Mouse (Mus musculus): Measurements from ENCODE around the gene Phip. TPM values are rescaled to one million over a fixed set of nuclear protein-coding genes. Genes with fewer than 3 reads are reported as not detected.

The Phip gene
- total and polyA plus RNA-seq, 3 experiments = 16.2 to 49.2 (median 18.1) TPM

DNA sequence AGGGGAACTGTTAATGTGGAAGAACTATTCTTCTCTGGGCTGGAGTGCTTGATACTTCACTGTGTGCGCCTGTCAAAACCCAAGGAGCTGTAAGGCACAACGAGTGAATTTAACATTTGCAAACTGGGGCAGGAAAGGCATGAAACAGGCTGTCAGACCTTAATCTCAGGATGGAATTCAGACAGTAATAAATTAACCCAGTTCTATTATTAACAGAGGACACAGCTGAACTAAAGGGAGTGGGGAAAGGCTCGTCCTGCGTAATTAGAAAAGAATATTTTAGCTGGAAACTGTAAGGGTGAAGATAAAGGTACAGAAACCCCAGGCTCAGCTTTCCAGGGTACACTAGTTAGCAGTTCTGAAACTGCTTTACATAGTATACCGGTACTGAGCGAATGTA lies 139.4 kb downstream of the Phip start:
- Histone ChIP-seq H3K9ac (ENCODE audit: control insufficient read depth, low read depth, low read length, poor library complexity, severe bottlenecking) (no peak overlapping the region), H3K9me3 (replicated peaks; ENCODE audit: insufficient read depth, low read length) (no peaks in the 10 kb centered on the region), H3K79me2 (ENCODE audit: control insufficient read depth, insufficient read depth, low read length, poor library complexity) (no peaks in the 10 kb centered on the region), H3K4me1 (ENCODE audit: control insufficient read depth in 1 of 2, insufficient read depth in 2 of 2, low read length in 2 of 2) (no peaks in the 10 kb centered on the region), H3K4me3 (ENCODE audit: control insufficient read depth in 1 of 2, insufficient read depth in 1 of 2, low read depth in 2 of 2, low read length in 2 of 2) (no peak overlapping the region), H3K27me3 (ENCODE audit: control insufficient read depth in 1 of 2, insufficient read depth in 2 of 2, low read length in 2 of 2) (no peaks in the 10 kb centered on the region), H3K27ac (ENCODE audit: control insufficient read depth, low read depth, low read length) (no peak overlapping the region), H3K36me3 (ENCODE audit: control insufficient read depth in 1 of 2, insufficient read depth in 2 of 2, low read length in 2 of 2) (no peaks in the 10 kb centered on the region)
- no peak for TF ChIP-seq ZKSCAN1 (IDR thresholded peaks at IDR 0.05; ENCODE audit: low read depth, low read length)
- TF ChIP-seq MAZ (IDR thresholded peaks at IDR 0.05; ENCODE audit: low read depth, low read length) = no peak
- no peak for TF ChIP-seq NELFE (IDR thresholded peaks at IDR 0.05; ENCODE audit: low read depth, low read length)
- TF ChIP-seq GABPA (IDR thresholded peaks at IDR 0.05; ENCODE audit: low read depth, low read length) = no peak
- DNase-seq (ENCODE audit: low read depth, low spot score) = no peak

DNA sequence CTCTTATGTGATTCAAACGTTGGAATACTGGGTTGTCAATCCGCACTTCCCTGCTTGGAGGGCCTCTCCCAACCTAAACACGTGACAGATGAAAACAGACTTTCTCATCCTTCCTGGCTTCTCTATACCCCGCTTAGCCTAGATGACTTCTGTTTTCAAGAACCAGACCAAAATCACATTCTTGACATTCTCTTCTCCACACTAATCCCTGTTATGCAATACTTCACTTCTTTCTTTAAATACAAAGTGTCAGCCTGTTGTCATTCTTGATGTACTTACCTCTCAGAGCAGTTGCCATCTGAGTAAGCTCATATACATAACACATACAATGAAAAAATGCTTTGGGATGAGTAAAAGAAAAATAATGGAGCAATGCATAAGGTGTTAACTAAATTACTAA lies 143.4 kb downstream of the Phip start:
- H3K9ac ChIP-seq (ENCODE audit: control insufficient read depth, low read depth, low read length, poor library complexity, severe bottlenecking) = no peak overlapping the region
- no peaks in the 10 kb centered on the region for H3K9me3 ChIP-seq (replicated peaks; ENCODE audit: insufficient read depth, low read length)
- peaks cover 3 to 4% of the 10 kb centered on the region in 2 experiments; a peak in 3 of 4 replicates for H3K4me1 ChIP-seq (ENCODE audit: control insufficient read depth in 1 of 2, insufficient read depth in 2 of 2, low read length in 2 of 2)
- peaks cover 0 to 7% of the 10 kb centered on the region in 2 experiments; a peak in 2 of 4 replicates for H3K36me3 ChIP-seq (ENCODE audit: control insufficient read depth in 1 of 2, insufficient read depth in 2 of 2, low read length in 2 of 2)
- TF ChIP-seq EP300 (IDR thresholded peaks at IDR 0.05; ENCODE audit: low read depth in 1 of 2, low read length in 2 of 2) (no peak), MAFK (IDR thresholded peaks at IDR 0.05; ENCODE audit: borderline replicate concordance, low read depth, low read length) (no peak), ELF1 (IDR thresholded peaks at IDR 0.05; ENCODE audit: low read depth, low read length) (no peak), NRF1 (IDR thresholded peaks at IDR 0.05; ENCODE audit: insufficient read depth, low read depth, low read length, poor library complexity, severe bottlenecking) (no peak), POLR2A (IDR thresholded peaks at IDR 0.05; ENCODE audit: control insufficient read depth in 1 of 2, insufficient read depth in 1 of 2, low read depth in 1 of 2, low read length in 2 of 2, poor library complexity in 1 of 2) (no peak), CTCF (IDR thresholded peaks at IDR 0.05 in 2 of 3, conservative IDR thresholded peaks at IDR 0.05 in 1 of 3; ENCODE audit: control insufficient read depth in 1 of 3, insufficient read depth in 1 of 3, low read depth in 2 of 3, low read length in 3 of 3, poor library complexity in 1 of 3, severe bottlenecking in 1 of 3) (no peak), NELFE (IDR thresholded peaks at IDR 0.05; ENCODE audit: low read depth, low read length) (no peak), BHLHE40 (IDR thresholded peaks at IDR 0.05; ENCODE audit: borderline replicate concordance, low read depth, low read length) (no peak), TBP (IDR thresholded peaks at IDR 0.05; ENCODE audit: low read depth, low read length) (no peak), POLR2AphosphoS5 (IDR thresholded peaks at IDR 0.05; ENCODE audit: borderline replicate concordance, low read depth, low read length) (no peak), CHD2 (IDR thresholded peaks at IDR 0.05; ENCODE audit: low read length) (no peak), E2F4 (IDR thresholded peaks at IDR 0.05; ENCODE audit: borderline replicate concordance, low read depth, low read length) (no peak), USF2 (IDR thresholded peaks at IDR 0.05; ENCODE audit: borderline replicate concordance in 1 of 2, insufficient read depth in 1 of 2, low read depth in 1 of 2, low read length in 2 of 2) (no peak)
- H3K27me3 ChIP-seq (ENCODE audit: control insufficient read depth in 1 of 2, insufficient read depth in 2 of 2, low read length in 2 of 2) = no peaks in the 10 kb centered on the region
- H3K4me3 ChIP-seq (ENCODE audit: control insufficient read depth in 1 of 2, insufficient read depth in 1 of 2, low read depth in 2 of 2, low read length in 2 of 2) = no peak overlapping the region
- peaks cover 8% of the 10 kb centered on the region for H3K79me2 ChIP-seq (ENCODE audit: control insufficient read depth, insufficient read depth, low read length, poor library complexity)
- DNase-seq (ENCODE audit: low read depth, low spot score) = no peak
- no peak overlapping the region for H3K27ac ChIP-seq (ENCODE audit: control insufficient read depth, low read depth, low read length)
